Mouse (Mus musculus) c-Kit-positive CD71-positive TER-119-negative erythroid progenitor cells, embryonic 14.5 days (primary cell): ENCODE data around the gene Foxo3.

ENCODE experiments used
- DNase-seq: peaks from one replicate; pipeline ENCODE4 v3.0.0-alpha.2; 2013; ENCODE audit warnings: low read depth

The Foxo3 gene

DNA sequence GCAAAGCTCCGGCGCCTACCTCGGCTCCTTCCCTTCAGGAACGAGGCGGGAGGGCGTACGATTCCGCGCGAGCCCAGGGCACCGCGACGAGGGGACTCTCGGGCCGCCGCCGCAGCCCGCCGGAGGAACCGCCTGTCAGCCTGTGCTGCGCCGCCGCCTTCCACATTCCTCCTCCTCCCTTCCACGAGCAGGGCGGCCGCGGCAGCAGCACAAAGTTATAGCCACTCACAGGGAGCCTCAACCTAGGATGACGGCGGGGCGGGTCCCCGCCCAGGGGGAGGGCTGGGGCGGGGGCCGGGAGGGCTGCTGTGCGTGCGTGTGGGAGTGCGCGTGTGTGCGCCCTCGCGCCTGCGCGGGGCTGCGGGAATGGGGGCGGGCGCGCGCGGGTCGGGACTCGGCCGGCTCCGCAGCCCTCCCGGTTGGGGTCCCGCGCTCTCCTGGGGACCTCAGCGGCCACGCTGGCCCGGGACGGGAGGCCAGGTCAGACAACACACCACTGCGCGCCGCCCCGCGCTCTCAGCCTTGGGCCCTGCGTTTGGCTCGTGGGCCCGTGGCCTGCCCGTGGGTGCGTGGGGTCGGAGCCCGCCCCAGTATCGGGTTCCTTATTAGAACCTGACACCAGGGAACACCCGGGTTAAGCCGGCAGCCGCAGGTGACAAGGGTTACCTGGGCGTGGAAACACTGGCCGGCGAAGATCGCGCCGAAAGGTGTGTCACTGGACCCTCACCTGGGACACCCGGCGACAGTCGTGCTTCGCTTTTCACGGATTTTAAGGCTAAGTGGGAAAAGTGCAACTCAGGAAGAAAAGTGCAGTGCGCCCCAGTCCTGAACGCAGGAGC lies at the start of gene Foxo3:
TSS of gene Foxo3 (minus strand) at position 249 of the 839 bp plus-strand sequence.
- DNase-seq = no peak

DNA sequence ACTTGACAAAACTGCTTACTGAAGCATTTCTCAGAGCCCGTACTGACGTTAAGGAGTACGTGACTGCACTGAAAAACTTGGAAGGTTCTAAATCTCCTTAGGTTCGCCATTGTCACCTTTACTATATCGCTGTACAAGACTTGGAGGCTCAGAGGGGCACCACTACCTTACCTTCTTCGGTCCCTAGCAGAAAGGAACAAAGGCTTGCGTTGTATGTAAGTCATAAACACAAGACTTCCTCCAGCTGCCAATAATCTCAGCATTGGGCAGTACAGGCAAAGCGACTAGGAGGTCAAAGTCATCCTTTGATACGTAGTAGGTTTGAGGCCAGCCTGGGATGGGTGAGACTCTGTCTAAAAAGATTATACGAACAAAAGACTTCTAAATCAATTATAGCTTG lies 48.8 kb upstream of the Foxo3 start:
- DNase-seq = no peak

DNA sequence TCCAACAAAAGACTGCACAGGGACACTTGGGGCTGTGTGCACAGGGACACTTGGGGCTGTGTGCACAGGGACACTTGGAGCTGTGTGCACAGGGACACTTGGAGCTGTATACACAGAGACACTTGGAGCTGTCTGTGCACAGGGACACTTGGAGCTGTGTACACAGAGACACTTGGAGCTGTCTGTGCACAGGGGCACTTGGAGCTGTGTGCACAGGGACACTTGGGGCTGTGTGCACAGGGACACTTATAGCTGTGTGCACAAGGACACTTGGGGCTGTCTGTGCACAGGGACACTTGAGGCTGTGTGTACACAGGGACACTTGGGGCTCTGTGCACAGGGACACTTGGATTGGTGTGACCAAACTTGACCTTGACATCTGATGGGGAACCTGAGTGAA lies 47.4 kb upstream of the Foxo3 start:
- no peak for DNase-seq

DNA sequence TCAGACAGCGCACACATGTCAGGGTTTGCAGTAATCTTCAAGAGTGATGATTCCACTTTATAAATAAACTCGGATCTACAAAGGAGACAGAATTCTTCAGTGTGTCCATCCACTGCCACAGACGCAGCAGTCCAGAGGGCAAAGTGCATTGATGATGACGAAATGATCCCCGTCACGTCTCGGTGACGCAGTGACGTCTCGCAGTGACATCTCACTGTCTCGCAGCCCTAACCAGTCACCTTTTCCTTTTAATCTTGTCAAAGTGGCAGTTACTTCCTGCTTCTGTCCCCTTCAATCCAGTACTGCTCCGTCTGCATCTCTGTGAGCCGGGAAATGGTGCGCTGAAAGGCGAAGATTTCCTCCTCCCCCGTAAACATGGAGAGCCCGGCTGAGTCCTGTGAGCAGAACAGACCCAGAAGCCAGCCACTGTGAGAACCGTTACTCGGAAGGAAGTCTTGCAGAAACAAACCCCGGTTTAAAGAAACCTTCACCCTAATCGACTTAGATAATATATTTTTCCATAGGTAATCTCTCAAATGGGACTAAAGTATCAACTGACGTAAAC lies 36.7 kb upstream of the Foxo3 start:
- DNase-seq = no peak

DNA sequence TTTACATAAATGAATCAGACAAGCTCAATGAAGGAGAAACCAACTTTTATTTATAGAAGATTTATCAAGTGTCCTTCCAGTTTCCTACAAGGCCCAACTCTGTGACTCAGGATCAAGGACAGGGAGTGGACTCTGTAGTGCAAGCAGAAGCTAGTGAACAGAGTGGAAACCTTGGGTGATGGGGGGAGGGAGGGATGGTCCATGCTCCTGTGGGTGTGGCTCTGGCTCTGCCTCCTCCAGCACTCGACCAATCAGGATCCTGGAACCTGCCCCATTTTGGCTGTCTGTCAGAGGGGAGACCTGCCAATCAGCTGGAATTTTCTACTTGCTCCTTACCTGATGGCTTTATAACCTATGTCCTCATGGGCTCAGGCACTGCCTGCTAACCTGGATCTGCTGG lies 36.0 kb upstream of the Foxo3 start:
- no peak for DNase-seq

DNA sequence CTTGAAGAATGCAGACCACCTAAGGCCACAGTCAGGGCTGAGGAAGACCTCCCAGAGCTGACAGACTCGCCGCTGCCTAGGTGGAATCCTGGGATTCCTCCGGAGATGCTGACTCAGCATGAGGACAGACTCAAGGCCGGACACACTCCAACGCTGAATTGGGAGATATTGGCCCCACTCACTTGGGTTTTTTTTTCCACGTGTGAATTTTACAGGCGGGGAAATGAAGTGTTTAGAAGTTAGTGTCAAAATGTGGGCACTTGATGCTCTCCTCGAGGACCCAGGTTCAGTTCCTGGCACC lies 32.1 kb upstream of the Foxo3 start:
- DNase-seq = no peak

DNA sequence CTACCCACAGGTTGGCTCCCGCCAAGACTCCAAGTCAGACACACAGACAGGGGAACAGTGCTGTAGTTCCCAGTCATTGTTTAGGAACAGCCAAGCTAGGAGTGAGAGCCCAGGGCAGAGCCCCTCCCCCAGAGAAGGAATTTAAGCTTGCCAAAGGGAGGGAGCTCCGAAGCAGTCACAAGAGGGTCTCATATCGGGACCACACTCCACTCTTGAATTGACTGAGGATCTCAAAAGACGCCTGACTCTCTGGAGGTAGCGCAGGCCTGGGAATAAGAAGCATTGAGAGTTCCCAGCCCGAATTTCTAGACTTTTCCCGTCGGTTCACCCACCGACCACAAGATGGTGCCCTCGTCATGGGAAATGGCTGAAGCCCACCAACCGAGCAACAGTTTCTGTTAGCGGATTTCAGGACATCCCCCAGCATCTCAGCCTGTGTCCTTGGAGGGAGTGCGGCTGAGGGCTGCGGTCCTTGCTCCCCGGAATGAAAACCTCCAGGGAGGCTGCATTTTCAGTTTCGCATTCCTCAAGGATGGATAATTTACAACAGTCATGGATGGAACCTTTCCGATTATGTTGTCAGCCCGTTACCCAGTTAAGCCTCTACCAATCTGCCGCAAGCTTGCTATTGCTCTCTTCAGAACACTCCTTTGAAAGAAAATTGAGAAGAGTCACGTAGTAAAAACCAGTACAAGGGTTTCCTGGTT lies 31.6 kb upstream of the Foxo3 start:
- DNase-seq = no peak

DNA sequence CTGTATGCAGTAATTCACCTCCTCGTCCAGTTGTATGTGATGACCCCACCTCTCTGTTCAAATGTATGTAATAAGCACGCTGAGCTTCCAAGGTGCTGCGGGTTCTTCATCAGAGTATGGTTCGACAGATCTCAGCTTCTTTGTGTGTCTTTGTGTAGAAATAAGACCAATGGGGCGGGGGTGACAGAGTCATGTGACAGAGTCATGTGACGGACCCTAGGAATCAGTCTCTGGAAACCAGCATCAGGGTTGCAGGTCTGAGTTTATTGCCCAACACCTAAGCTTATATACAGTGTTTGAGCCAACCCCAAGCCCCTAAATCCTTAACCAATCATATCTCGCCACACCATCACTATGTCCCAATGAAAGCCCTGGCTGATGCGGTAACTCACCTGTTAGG lies 29.9 kb upstream of the Foxo3 start:
- no peak for DNase-seq

DNA sequence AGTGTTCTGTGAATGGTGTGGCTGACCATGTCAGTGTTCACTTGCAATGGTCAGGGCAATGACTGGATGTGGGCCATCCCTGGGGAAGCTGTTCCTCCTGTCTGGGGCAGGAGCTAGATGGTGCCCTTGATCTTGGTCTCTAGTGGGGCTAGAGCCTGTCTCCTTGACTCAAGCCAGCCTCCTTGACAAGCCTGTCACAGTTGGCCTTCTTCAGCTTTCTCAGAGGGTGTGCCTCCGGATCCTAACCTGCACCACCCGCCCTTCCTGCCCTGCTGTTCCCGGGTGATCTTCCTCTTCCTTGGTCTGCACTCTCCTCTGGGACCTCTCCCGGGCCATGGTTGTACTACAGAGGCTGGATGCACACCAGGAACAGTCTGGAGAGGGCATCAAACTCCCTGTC lies 24.2 kb upstream of the Foxo3 start:
- DNase-seq = no peak

DNA sequence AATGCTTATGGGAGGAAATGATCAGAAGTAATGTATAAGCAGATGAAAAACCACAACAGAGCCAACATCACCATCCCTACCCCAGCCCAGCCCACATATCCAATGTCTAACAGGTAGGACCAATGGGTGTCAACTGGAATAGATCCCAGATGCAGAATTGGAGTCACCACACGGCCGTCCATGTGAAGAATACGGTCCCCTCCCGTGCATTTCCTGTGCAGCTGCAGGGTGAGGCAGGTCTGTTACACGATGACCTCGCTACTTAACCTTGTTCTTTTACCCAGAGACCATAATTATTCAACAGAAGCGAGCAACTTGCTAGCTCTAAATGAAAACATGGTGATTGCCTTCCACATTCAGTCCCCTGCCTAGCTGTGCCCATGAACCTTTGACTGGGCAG lies 23.4 kb upstream of the Foxo3 start:
- DNase-seq = no peak

DNA sequence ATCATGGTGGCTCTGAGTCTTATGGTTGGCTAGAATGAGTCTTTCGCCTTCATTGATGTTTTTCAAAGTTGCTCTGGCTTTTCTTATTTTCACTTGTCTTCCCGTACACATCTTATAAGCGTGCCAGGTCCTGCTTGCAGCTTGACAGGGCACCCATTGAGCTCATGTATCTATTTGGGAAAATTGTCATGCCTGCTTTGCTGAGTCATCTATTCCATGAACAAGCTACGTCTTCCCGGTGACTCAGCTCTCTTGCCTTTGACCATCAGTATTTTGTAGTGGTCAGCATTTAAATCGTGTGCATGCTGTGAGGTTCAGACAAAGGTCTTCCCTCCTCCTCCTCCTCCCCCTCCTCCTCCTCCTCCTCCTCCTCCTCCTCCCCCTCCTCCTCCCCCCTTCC lies 22.9 kb upstream of the Foxo3 start:
- no peak for DNase-seq

DNA sequence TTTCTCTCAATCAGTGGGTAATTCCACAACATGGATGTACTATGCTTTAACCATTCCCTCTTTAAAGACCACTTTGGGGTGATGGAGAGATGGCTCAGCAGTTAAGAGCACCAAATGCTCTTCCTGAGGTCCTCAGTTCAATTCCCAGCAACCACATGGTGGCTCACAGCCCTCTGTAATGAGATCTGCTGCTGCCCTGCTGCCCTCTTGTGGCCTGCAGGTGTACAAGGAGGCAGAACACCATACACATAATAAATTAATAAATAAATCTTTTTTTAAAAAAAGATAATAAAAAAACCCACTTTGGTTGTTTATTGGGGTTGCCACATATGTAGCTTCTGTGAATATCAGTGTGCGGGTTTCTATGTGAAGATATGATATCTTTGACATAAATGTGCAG lies 21.4 kb upstream of the Foxo3 start:
- no peak for DNase-seq

DNA sequence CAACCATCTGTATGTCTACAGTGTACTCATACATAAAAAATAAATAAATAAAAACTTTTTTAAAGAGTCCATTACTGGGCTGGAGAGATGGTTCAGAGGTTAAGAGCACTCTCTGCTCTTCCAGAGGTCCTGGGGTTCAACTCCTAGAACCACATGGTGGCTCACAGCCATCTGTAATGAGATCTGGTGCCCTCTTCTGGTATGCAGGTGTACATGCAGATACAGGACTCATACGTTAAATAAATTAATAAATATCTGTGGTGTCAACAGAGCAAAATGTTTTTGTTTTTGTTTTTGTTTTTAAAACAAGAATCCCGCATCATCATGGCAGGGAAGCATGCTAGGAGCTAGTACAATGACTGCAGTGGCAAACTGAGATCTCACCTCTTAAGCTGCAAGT lies 20.6 kb upstream of the Foxo3 start:
- DNase-seq = no peak

DNA sequence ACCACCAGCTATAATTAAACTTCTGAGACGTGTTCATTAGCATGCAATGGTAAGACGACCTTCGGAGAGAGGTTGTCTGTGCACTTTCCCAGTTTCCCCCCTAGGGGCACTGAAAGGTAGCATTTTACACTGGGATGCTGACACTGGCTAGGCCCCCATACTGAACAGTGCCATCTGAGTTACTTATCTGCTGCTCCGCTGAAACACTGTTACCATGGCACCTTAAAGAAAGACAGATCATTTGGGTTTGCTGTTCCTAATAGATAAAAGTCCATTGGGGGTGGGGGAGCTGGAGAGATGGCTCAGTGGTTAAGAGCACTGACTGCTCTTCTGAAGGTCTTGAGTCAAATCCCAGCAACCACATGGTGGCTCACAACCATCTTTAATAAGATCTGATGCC lies 20.0 kb upstream of the Foxo3 start:
- peak; percentile 68 for DNase-seq

DNA sequence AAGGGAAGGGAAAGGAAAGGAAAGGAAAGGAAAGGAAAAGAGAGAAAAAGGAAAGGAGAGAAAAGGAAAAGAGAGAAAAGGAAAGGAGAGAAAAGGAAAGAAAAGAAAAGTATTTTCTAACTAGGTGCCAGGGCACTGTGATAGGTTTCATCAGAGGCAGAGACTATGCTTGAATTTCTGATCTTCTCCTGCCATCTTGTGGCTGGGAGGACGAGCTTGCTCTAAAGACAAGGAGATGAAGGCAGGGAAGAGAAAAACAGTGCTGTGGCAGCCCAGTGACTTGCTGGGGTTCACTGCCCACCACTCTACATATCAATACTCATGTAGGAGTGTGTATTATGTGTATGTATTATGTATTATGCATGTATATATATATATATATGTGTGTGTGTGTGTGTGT lies 18.5 kb upstream of the Foxo3 start:
- peak; percentile 60 for DNase-seq

DNA sequence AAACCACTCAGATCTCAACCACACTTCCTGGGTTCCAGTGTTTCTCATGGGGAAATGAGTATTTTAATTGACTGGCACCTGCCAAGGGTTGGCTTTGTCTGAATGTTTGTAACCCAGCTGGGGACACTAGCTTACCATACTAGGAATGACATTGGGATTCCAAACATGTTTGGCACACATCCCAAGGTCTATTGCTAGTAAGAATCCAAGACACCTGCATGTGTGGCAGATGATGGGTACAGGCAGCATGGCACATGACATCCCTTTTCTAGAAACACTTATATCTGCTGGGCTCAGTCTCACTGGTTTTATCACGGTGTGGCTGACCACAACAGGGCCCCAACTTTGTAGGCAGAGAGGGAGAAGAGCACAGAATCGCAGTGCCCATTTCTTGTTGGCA lies 17.8 kb upstream of the Foxo3 start:
- no peak for DNase-seq

DNA sequence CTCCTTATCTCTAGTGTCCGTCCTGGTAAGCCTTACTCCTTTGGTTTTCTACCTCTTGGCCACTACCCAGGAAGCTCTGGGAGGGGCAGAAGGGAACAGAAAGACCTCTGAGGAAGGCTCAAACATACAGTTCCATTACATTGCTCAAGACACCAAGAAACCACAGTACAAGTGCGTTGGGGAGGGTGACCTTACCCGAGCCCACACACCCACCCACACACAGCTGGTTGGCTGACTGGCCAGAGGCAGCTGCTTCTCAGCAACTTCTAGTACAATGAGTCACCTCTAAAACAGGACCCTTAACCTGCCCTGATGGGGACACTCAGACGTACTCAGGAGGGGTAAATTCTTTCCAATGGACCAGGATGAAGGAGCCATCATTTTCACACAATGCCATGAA lies 17.3 kb upstream of the Foxo3 start:
- DNase-seq = no peak

DNA sequence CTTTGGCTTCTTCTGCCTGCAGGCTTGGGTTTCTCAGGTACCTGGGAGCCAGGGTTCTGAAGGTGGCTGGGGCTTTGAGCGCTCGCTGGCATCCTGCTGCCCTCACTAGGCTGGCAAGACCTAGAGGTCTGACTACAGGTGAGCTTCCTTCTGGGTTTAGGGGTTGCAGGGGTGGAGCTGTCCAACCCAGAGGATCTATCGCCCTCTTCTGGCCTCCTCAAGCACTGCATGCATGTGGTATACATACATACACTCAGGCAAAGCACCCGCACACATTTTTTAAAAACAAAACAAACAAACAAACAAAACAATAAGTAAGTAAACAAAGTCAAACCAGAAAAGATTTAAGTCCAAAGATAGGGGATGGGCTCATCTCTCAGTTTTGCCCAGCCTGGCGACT lies 14.8 kb upstream of the Foxo3 start:
- no peak for DNase-seq

DNA sequence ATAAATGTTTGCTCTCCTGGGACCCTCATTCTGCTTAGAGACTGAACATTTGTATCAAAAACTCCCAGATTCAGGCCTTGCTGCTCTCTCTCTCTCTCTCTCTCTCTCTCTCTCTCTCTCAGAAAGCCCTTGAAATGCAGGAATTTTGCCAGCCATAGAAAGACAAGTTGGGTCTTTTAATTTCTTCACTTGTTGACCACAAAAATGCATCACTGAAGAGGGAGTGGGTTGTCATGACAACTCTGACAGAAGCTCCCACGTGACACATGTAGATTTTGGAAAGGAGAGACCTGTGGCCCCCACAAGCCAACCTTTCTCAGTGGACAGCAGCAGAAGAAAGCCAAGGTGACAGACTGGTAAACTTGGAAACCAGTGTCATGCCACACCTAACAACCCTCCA lies 11.1 kb upstream of the Foxo3 start:
- DNase-seq = no peak

DNA sequence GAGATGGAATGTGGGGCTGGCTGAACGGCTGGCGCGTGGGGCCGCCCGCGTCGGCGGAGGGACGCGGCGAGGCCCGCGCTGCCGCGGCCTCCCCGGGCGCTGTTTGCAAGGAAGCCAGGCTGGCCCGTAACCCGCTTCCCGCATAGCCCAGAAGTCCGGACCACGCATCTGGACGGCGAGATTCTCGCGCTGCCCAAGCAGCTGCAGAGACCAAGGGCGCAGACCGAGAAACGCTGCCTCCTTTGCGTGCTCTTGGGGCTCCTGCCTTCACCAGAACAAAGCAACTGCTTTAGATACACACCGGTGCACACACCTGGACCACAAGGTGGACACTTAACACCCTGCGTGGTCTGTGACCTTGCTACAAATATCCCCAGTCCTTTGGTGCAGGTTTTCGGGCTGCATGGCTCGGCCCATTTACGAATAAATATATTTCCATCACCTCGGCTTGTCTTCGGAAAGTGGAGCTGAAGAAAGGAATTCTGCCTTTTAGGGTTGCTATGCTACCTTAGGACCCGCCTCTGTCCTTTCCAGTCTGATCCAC lies 1.8 kb upstream of the Foxo3 start:
- no peak for DNase-seq

DNA sequence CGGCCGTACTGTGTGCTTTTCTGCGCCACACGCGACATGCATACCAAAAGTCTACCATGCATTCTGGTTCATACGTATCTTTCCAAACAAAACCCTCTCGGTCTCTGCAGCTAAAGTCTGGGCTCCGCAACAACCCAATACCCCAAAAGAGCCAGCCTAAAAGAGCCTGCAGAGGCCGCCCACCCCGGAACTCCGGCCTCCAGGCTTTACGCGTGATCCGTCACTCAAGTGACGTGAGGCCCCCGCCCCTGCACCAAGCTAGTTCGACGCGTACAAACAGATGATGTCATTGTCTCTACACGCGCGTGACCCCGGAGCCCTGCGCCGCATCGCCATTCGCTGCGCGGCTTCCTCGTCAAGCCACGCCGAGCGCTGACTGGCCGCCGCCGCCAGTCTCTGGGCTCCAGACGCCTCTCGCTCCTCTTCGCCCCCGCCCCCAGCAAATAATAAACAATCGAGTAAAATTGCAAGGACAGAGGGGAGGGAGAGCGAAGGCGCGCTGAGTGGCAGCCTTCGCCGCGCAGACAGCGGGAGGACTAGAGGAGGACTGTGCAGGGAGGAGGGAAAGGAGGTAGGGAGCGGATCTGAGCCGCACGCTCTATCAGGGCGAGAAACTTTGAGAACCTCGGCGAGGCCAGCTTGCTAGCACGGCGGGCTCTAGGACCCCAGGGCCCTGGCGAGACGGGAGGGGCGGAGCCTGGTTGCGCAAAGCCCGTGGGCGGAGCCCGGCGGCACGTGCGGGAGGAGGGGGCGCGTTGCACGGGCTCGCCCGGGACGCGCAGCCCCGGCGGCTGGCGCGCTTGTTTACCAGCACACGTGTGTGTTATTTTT lies 1.1 kb upstream of the Foxo3 start:
- DNase-seq = peak; percentile 98

DNA sequence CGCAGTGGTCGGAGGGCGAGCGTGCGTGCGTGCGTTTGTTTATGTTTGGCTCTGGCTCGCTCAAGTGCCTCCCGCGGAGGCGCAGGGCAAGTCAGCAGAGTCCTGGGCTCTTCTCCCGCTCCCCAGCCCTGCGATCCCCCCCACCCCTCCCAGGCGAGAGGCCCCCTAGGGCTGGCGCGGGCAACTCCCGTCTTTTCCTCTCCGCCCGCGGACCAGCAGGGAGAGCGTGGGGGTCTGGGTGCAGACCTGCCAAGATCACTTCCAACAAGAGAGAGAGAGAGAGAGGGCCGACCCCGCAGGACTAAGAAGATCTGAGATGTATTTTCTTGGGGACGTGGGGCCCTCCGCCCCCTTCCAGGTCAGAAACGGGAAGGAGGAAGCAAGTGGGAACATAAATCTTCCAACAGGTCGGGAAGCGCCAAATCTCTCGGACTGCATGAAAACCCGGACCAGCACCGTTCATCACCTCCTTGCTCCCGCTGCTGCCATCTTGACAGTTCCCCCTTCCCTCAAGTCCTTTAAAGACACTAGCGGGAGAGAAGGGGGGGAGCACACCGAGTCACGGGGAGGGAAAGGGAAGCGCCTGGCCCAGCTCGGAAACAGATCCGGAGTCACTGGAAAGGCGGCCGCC lies 569 bp downstream of the Foxo3 start:
- no peak for DNase-seq
